Mouse (Mus musculus) cerebellum, adult 2 months (tissue): ENCODE measurements around the gene Ankrd13d. TPM values are rescaled to one million over a fixed set of nuclear protein-coding genes. Genes with fewer than 3 reads are reported as not detected.

Source experiments
- DNase-seq, 2 experiments: peaks; one replicate each; pipeline ENCODE4 v3.0.0; 2021
- H3K27ac ChIP-seq: fragments of 200-500 bp; 2 replicates; pipeline ENCODE4 v1.5.1; 2012; ENCODE audit warnings: low read length, control low read depth, inconsistent platforms; ENCODE audit not compliant: insufficient read depth
- H3K27me3 ChIP-seq: fragments of 200-500 bp; 2 replicates; pipeline ENCODE4 v1.6.1; 2012; ENCODE audit warnings: inconsistent platforms, mild to moderate bottlenecking, low read length, moderate library complexity; ENCODE audit not compliant: control insufficient read depth, insufficient read depth
- H3K4me1 ChIP-seq: fragments of 200-500 bp; 2 replicates; pipeline ENCODE4 v1.6.1; 2011; ENCODE audit warnings: low read length; ENCODE audit not compliant: control insufficient read depth, insufficient read depth
- H3K4me3 ChIP-seq: fragments of 200-500 bp; replicated peaks from 2 replicates; pipeline ENCODE3; 2011; ENCODE audit warnings: mild to moderate bottlenecking, low read depth, low read length, control low read depth; ENCODE audit not compliant: insufficient read depth
- CTCF ChIP-seq: fragments of 200-500 bp; IDR thresholded peaks from 2 replicates; pipeline ENCODE4 v1.5.1; 2011; ENCODE audit warnings: low read depth, mild to moderate bottlenecking, control low read depth, low read length, moderate library complexity, borderline replicate concordance; ENCODE audit not compliant: insufficient read depth
- POLR2A ChIP-seq: fragments of 200-500 bp; IDR thresholded peaks from 2 replicates; pipeline ENCODE4 v1.6.1; 2011; ENCODE audit warnings: low read length, control low read depth, borderline replicate concordance; ENCODE audit not compliant: insufficient read depth
- WGBS: fragments of 180-500 bp; shearing (Covaris S2); methylation state at CpG from one replicate; pipeline ENCODE4 v1.1.7; 2018; 5-methylcytosine and 5-hydroxymethylcytosine counted together
- polyA plus RNA-seq: library from polyadenylated mRNA; depleted of rRNA; stranded (reverse); fragments of >200 nt; gene quantifications from 2 replicates; pipeline ENCODE4 v1.2.3, GENCODE M21; 2012

The Ankrd13d gene
- polyA plus RNA-seq, 1 experiment: 74.3 TPM

- DNase-seq: peak; percentile 36 to 52
- no peak for TF ChIP-seq POLR2A
- no peak for TF ChIP-seq CTCF
- 86% methylated on average over 1 of the region's 1 CpGs for WGBS
- no peak overlapping the region for H3K4me3 ChIP-seq
- no peak overlapping the region for H3K27ac ChIP-seq
- H3K27me3 ChIP-seq: no peaks in the 10 kb centered on the region
- H3K4me1 ChIP-seq: peaks cover 22% of the 10 kb centered on the region
These were observed 38.7 kb upstream of the Ankrd13d start for GRCm38 (mm10) chr19:4321622-4322021.

- peaks cover 32% of the 10 kb centered on the region for H3K4me1 ChIP-seq
- peak overlapping the region; percentile 43 for H3K27ac ChIP-seq
- DNase-seq: peak; percentile 63 to 76
- no peaks in the 10 kb centered on the region for H3K27me3 ChIP-seq
- TF ChIP-seq POLR2A: no peak
- no peak for TF ChIP-seq CTCF
- WGBS: 44% methylated on average over 4 of the region's 4 CpGs
- H3K4me3 ChIP-seq: no peak overlapping the region
These were observed 36.3 kb upstream of the Ankrd13d start for GRCm38 (mm10) chr19:4319272-4319671.

- DNase-seq: no peak
- H3K27me3 ChIP-seq: no peaks in the 10 kb centered on the region
- H3K27ac ChIP-seq: no peak overlapping the region
- peaks cover 32% of the 10 kb centered on the region for H3K4me1 ChIP-seq
- no peak for TF ChIP-seq CTCF
- TF ChIP-seq POLR2A: no peak
- 44% methylated on average over 3 of the region's 3 CpGs for WGBS
- no peak overlapping the region for H3K4me3 ChIP-seq
These were observed 34.2 kb upstream of the Ankrd13d start for GRCm38 (mm10) chr19:4317181-4317580.

GRCm38 (mm10) chr19:4315223-4315944 lies 32.4 kb upstream of the Ankrd13d start:
- Histone ChIP-seq H3K27ac (peak overlapping the region; percentile 76), H3K27me3 (no peaks in the 10 kb centered on the region), H3K4me1 (peaks cover 29% of the 10 kb centered on the region), H3K4me3 (no peak overlapping the region)
- TF ChIP-seq CTCF (no peak), POLR2A (no peak)
- DNase-seq: peak; percentile 90 to 95
- WGBS: 15% methylated on average over 6 of the region's 6 CpGs

- Histone ChIP-seq H3K4me3 (no peak overlapping the region), H3K4me1 (peaks cover 9% of the 10 kb centered on the region), H3K27me3 (no peaks in the 10 kb centered on the region), H3K27ac (no peak overlapping the region)
- TF ChIP-seq POLR2A (no peak), CTCF (peak; percentile 91)
- peak; percentile 66 to 72 for DNase-seq
These were observed 26.8 kb upstream of the Ankrd13d start for GRCm38 (mm10) chr19:4309776-4310185.

- Histone ChIP-seq H3K4me1 (peaks cover 9% of the 10 kb centered on the region), H3K4me3 (no peak overlapping the region), H3K27ac (no peak overlapping the region), H3K27me3 (no peaks in the 10 kb centered on the region)
- WGBS: 95% methylated on average over 4 of the region's 4 CpGs
- TF ChIP-seq POLR2A (no peak), CTCF (no peak)
- DNase-seq: no peak
These were observed 26.4 kb upstream of the Ankrd13d start for GRCm38 (mm10) chr19:4309302-4309701.

GRCm38 (mm10) chr19:4306190-4306577 lies 23.2 kb upstream of the Ankrd13d start, which contains the start of gene Grk2:
Grk2 (minus strand) TSS chr19:4306222.
- no peak for TF ChIP-seq POLR2A
- peak; percentile 58 for TF ChIP-seq CTCF
- H3K4me1 ChIP-seq: peaks cover 32% of the 10 kb centered on the region
- WGBS: 9% methylated on average over 46 of the region's 46 CpGs
- DNase-seq: peak; percentile 88 to 90
- H3K4me3 ChIP-seq: peak within 1 kb of the TSS; percentile 96
- H3K27ac ChIP-seq: peak within 1 kb of the TSS; percentile 93
- H3K27me3 ChIP-seq: no peaks in the 10 kb centered on the region
